ENCODE assay signal across 8 mouse cellular contexts in genomic region chr6:140336414-140336941, GRCm38 (mm10).
A peak's percentile ranks its signal among the peaks of the same experiment; 100 is the strongest.
DNase-seq lines count a peak whose midpoint lies in the region; ATAC-seq and TF ChIP-seq lines count a peak whose summit lies in the region.

No protein-coding gene starts in this region.

- H3K4me2 ChIP-seq in liver, embryonic 11.5 days = peak overlapping the region; percentile 37
- peak overlapping the region; percentile 30 for H3K4me2 ChIP-seq in forebrain, embryonic 15.5 days (replicated peaks)
- H3K4me2 ChIP-seq in stomach, embryonic 14.5 days (replicated peaks; ENCODE audit: low read depth, low read length) = peak overlapping the region; percentile 30

- WGBS in liver, embryonic 11.5 days = 6% methylated on average over 13 of the region's 13 CpGs
- 2% methylated on average over 13 of the region's 13 CpGs for WGBS in forebrain, embryonic 15.5 days
- 10% methylated on average over 13 of the region's 13 CpGs for WGBS in limb, embryonic 10.5 days
- 5% methylated on average over 13 of the region's 13 CpGs for WGBS in stomach, embryonic 14.5 days
- WGBS in thymus, adult 2 months = 10% methylated on average over 13 of the region's 13 CpGs

- no peaks in the 10 kb centered on the region for H3K27me3 ChIP-seq in liver, embryonic 11.5 days (replicated peaks; ENCODE audit: control insufficient read depth, insufficient read depth, low read length)
- no peaks in the 10 kb centered on the region for H3K27me3 ChIP-seq in forebrain, embryonic 15.5 days
- no peaks in the 10 kb centered on the region for H3K27me3 ChIP-seq in limb, embryonic 10.5 days (ENCODE audit: low read depth, poor library complexity, severe bottlenecking)
- H3K27me3 ChIP-seq in stomach, embryonic 14.5 days (ENCODE audit: control insufficient read depth, insufficient read depth, low read length) = no peaks in the 10 kb centered on the region
- H3K27me3 ChIP-seq in thymus, adult 2 months (ENCODE audit: control insufficient read depth, insufficient read depth, low read length) = no peaks in the 10 kb centered on the region

- H3K4me1 ChIP-seq in liver, embryonic 11.5 days (replicated peaks; ENCODE audit: control insufficient read depth, insufficient read depth, low read length) = no peaks in the 10 kb centered on the region; the same call in 1 of the 2 replicates
- peaks cover 24% of the 10 kb centered on the region for H3K4me1 ChIP-seq in forebrain, embryonic 15.5 days
- peaks cover 30% of the 10 kb centered on the region for H3K4me1 ChIP-seq in limb, embryonic 10.5 days
- peaks cover 19% of the 10 kb centered on the region for H3K4me1 ChIP-seq in stomach, embryonic 14.5 days (ENCODE audit: control insufficient read depth, insufficient read depth, low read length)
- no peaks in the 10 kb centered on the region; the same call in 1 of the 2 replicates for H3K4me1 ChIP-seq in thymus, adult 2 months (replicated peaks; ENCODE audit: control insufficient read depth, insufficient read depth, low read length)

- no peak for TF ChIP-seq POLR2A in thymus, adult 2 months (IDR thresholded peaks at IDR 0.05; ENCODE audit: control insufficient read depth, extremely low read depth, insufficient read depth, low read length, poor library complexity)

- no peak overlapping the region for H3K4me3 ChIP-seq in liver, embryonic 11.5 days (ENCODE audit: low read depth, low read length)
- H3K4me3 ChIP-seq in forebrain, embryonic 15.5 days = no peak overlapping the region
- peak overlapping the region; percentile 13 for H3K4me3 ChIP-seq in limb, embryonic 10.5 days
- H3K4me3 ChIP-seq in stomach, embryonic 14.5 days (ENCODE audit: low read depth, low read length) = no peak overlapping the region
- no peak overlapping the region for H3K4me3 ChIP-seq in thymus, adult 2 months (ENCODE audit: control insufficient read depth, insufficient read depth, low read length)

- no peak for ATAC-seq in liver, embryonic 11.5 days (replicated peaks; ENCODE audit: low FRiP score)
- ATAC-seq in forebrain, embryonic 15.5 days (replicated peaks) = peak; percentile 35; the same call in 1 of the 2 replicates
- ATAC-seq in stomach, embryonic 14.5 days (ENCODE audit: insufficient number of reproducible peaks, insufficient read depth, low FRiP score, low read depth) = no peak

- no peaks in the 10 kb centered on the region for H3K36me3 ChIP-seq in liver, embryonic 11.5 days (ENCODE audit: control insufficient read depth, insufficient read depth, low read length)
- H3K36me3 ChIP-seq in forebrain, embryonic 15.5 days = no peaks in the 10 kb centered on the region
- H3K36me3 ChIP-seq in limb, embryonic 10.5 days = no peaks in the 10 kb centered on the region
- H3K36me3 ChIP-seq in stomach, embryonic 14.5 days (ENCODE audit: control insufficient read depth, insufficient read depth, low read length) = no peaks in the 10 kb centered on the region
- H3K36me3 ChIP-seq in thymus, adult 2 months (ENCODE audit: control insufficient read depth, insufficient read depth, low read length) = no peaks in the 10 kb centered on the region

- 0 out of 2 replicates have a peak, but pooled peaks cover 2% of the 10 kb centered on the region for H3K9me3 ChIP-seq in liver, embryonic 11.5 days (ENCODE audit: control insufficient read depth, low read length)
- H3K9me3 ChIP-seq in forebrain, embryonic 15.5 days = no peaks in the 10 kb centered on the region
- no peaks in the 10 kb centered on the region for H3K9me3 ChIP-seq in limb, embryonic 10.5 days (replicated peaks)
- H3K9me3 ChIP-seq in stomach, embryonic 14.5 days (ENCODE audit: control insufficient read depth, low read depth, low read length) = no peaks in the 10 kb centered on the region

- TF ChIP-seq CTCF in thymus, adult 2 months (IDR thresholded peaks at IDR 0.05; ENCODE audit: borderline replicate concordance, control insufficient read depth, extremely low read depth, insufficient read depth, low read length, poor library complexity) = no peak

- DNase-seq in liver, embryonic 11.5 days (ENCODE audit: low spot score) = no peak
- DNase-seq in liver = no peak
- DNase-seq in limb, embryonic 10.5 days (ENCODE audit: low spot score) = peak; percentile 52
- DNase-seq in layer of hippocampus, adult 8-10 months (ENCODE audit: low spot score in 2 of 2) = no peak
- DNase-seq in thymus, adult 2 months = no peak
- no peak for DNase-seq in cerebellum, adult 9-10 months

- no peak overlapping the region for H3K9ac ChIP-seq in liver, embryonic 11.5 days (ENCODE audit: low read depth, low read length)
- no peak overlapping the region for H3K9ac ChIP-seq in forebrain, embryonic 15.5 days (replicated peaks)
- no peak overlapping the region for H3K9ac ChIP-seq in stomach, embryonic 14.5 days (replicated peaks; ENCODE audit: low read depth, low read length)

- no peak overlapping the region for H3K27ac ChIP-seq in liver, embryonic 11.5 days (ENCODE audit: low read depth, low read length)
- peak overlapping the region; percentile 44 for H3K27ac ChIP-seq in forebrain, embryonic 15.5 days (replicated peaks)
- H3K27ac ChIP-seq in limb, embryonic 10.5 days = peak overlapping the region; percentile 82
- H3K27ac ChIP-seq in stomach, embryonic 14.5 days (ENCODE audit: low read length) = peak overlapping the region; percentile 92
- H3K27ac ChIP-seq in thymus, adult 2 months (ENCODE audit: control insufficient read depth, insufficient read depth, low read length) = no peak overlapping the region

Comparison
In these comparisons a context has a peak if more than half of its experiments do, and no peak if none do; other contexts are left out.
1. H3K27ac ChIP-seq: peak in forebrain, embryonic 15.5 days (single experiment), limb, embryonic 10.5 days (single experiment) and stomach, embryonic 14.5 days (single experiment); none in liver, embryonic 11.5 days (single experiment) and thymus, adult 2 months (single experiment).
2. Peak in every context shown above with its lines, with median percentiles within 50 percentile points of each other: H3K4me2 ChIP-seq.